Mouse (Mus musculus) frontal cortex, postnatal 25 days (tissue): ENCODE results near the gene Zfp69.

Experiments used
- DNase-seq, 2 experiments: peaks; one replicate each; pipeline ENCODE4 v3.0.0; 2022; ENCODE audit warnings: low spot score in 2 of 2

Gene Zfp69

GRCm38 (mm10) chr4:120924554-120925299 is 26.8 kb downstream of the Zfp69 start, which contains the start of gene Exo5:
Gene Exo5 (minus strand): TSS chr4:120925017.
- DNase-seq: peak; percentile 75 to 84

GRCm38 (mm10) chr4:120921461-120921860 is 30.0 kb downstream of the Zfp69 start:
- no peak for DNase-seq

- DNase-seq: no peak
These were observed 37.0 kb downstream of the Zfp69 start for GRCm38 (mm10) chr4:120914501-120914900.

GRCm38 (mm10) chr4:120913861-120914260 is 37.6 kb downstream of the Zfp69 start:
- no peak for DNase-seq

- no peak for DNase-seq
These were observed 38.1 kb downstream of the Zfp69 start for GRCm38 (mm10) chr4:120913443-120913842.

- no peak for DNase-seq
These were observed 38.6 kb downstream of the Zfp69 start for GRCm38 (mm10) chr4:120912866-120913265.

GRCm38 (mm10) chr4:120911086-120911485 is 40.4 kb downstream of the Zfp69 start:
- DNase-seq: no peak

GRCm38 (mm10) chr4:120909558-120910150 is 41.8 kb downstream of the Zfp69 start:
- no peak for DNase-seq

- no peak for DNase-seq
These were observed 45.9 kb downstream of the Zfp69 start for GRCm38 (mm10) chr4:120905644-120906043.

GRCm38 (mm10) chr4:120904533-120904932 is 47.0 kb downstream of the Zfp69 start:
- no peak for DNase-seq

- DNase-seq: no peak
These were observed 55.5 kb downstream of the Zfp69 start for GRCm38 (mm10) chr4:120895810-120896584.

- DNase-seq: no peak
These were observed 56.3 kb downstream of the Zfp69 start for GRCm38 (mm10) chr4:120895226-120895625.

GRCm38 (mm10) chr4:120894584-120894983 is 56.9 kb downstream of the Zfp69 start:
- no peak for DNase-seq

GRCm38 (mm10) chr4:120893656-120894401 is 57.7 kb downstream of the Zfp69 start:
- DNase-seq: no peak

GRCm38 (mm10) chr4:120892516-120892915 is 59.0 kb downstream of the Zfp69 start:
- DNase-seq: no peak

GRCm38 (mm10) chr4:120891960-120892359 is 59.5 kb downstream of the Zfp69 start:
- DNase-seq: no peak

- DNase-seq: no peak
These were observed 60.6 kb downstream of the Zfp69 start for GRCm38 (mm10) chr4:120890754-120891440.

- DNase-seq: no peak
These were observed 62.6 kb downstream of the Zfp69 start for GRCm38 (mm10) chr4:120888884-120889283.

- peak in 1 of 2 experiments; percentile 70 for DNase-seq
These were observed 64.0 kb downstream of the Zfp69 start for GRCm38 (mm10) chr4:120887381-120888112.

GRCm38 (mm10) chr4:120886811-120887210 is 64.7 kb downstream of the Zfp69 start:
- no peak for DNase-seq

- no peak for DNase-seq
These were observed 65.4 kb downstream of the Zfp69 start for GRCm38 (mm10) chr4:120886131-120886530.
